Mouse (Mus musculus) left cerebral cortex, postnatal 4 days (tissue): ENCODE data around the gene Fcrlb. TPM values are rescaled to one million over a fixed set of nuclear protein-coding genes. Genes with fewer than 3 reads are reported as not detected.
A peak's percentile ranks its signal among the peaks of the same experiment; 100 is the strongest.

Experiments used
- DNase-seq: peaks from one replicate; pipeline ENCODE4 v3.0.0-alpha.2; 2022
- intact Hi-C: fragments of 180-260 bp; cut with DNase I; formaldehyde crosslinking; loops from one replicate; pipeline ENCODE4 v1.15.1; 2025
- total RNA-seq, 2 experiments: library from RNA; stranded (reverse); gene quantifications; 2 replicates each; pipeline ENCODE4 v1.2.3; 2021

Fcrlb gene
- total RNA-seq, 2 experiments from 2014 or later = not detected

GRCm38 (mm10) chr1:170871961-170872360, 40.8 kb downstream of the Fcrlb start:
- intact Hi-C loops = no loop called here
- no peak for DNase-seq

GRCm38 (mm10) chr1:170871402-170871801, 41.3 kb downstream of the Fcrlb start:
- intact Hi-C loops = no loop called here
- DNase-seq = no peak

- no peak for DNase-seq
- intact Hi-C loops = no loop called here
These were observed 43.8 kb downstream of the Fcrlb start for GRCm38 (mm10) chr1:170868905-170869283.

- intact Hi-C loops = no loop called here
- DNase-seq = peak; percentile 51
These were observed 44.4 kb downstream of the Fcrlb start for GRCm38 (mm10) chr1:170868107-170868904.

GRCm38 (mm10) chr1:170867691-170868105, 45.0 kb downstream of the Fcrlb start, which contains the start of gene Atf6:
Gene Atf6 (minus strand): TSS chr1:170867771.
- DNase-seq = peak; percentile 94
- intact Hi-C loops = no loop called here

GRCm38 (mm10) chr1:170866992-170867690, 45.6 kb downstream of the Fcrlb start:
- no peak for DNase-seq
- intact Hi-C loops = no loop called here

GRCm38 (mm10) chr1:170865406-170865805, 47.3 kb downstream of the Fcrlb start:
- intact Hi-C loops = no loop called here
- no peak for DNase-seq

GRCm38 (mm10) chr1:170864754-170865153, 48.0 kb downstream of the Fcrlb start:
- no peak for DNase-seq
- intact Hi-C loops = no loop called here

- intact Hi-C loops = no loop called here
- no peak for DNase-seq
These were observed 48.5 kb downstream of the Fcrlb start for GRCm38 (mm10) chr1:170864234-170864633.

GRCm38 (mm10) chr1:170863033-170863432, 49.7 kb downstream of the Fcrlb start:
- intact Hi-C loops = no loop called here
- no peak for DNase-seq

- intact Hi-C loops = no loop called here
- no peak for DNase-seq
These were observed 50.4 kb downstream of the Fcrlb start for GRCm38 (mm10) chr1:170862435-170862717.

- DNase-seq = no peak
- intact Hi-C loops = no loop called here
These were observed 50.9 kb downstream of the Fcrlb start for GRCm38 (mm10) chr1:170861671-170862434.

- intact Hi-C loops = no loop called here
- no peak for DNase-seq
These were observed 53.9 kb downstream of the Fcrlb start for GRCm38 (mm10) chr1:170858872-170859271.

GRCm38 (mm10) chr1:170857369-170857768, 55.4 kb downstream of the Fcrlb start:
- intact Hi-C loops = no loop called here
- no peak for DNase-seq

Other genes starting within 250 kb of the Fcrlb start
- gene Atf6, start 45.2 kb downstream of the Fcrlb start, total RNA-seq = 10 to 100 TPM; 14.1 to 14.8 TPM
- 1 to 10 TPM in 1 of 2 experiments, not detected in 1; 1.3 TPM for gene Gm26620, start 27.9 kb downstream of the Fcrlb start, total RNA-seq
- 10 to 100 TPM; 24.4 to 24.8 TPM for gene Dusp12, start 27.4 kb downstream of the Fcrlb start, total RNA-seq
- not detected for gene Fcrla, start 14.6 kb upstream of the Fcrlb start, total RNA-seq
- gene Fcgr2b, start 63.6 kb upstream of the Fcrlb start, total RNA-seq = 1 to 10 TPM; 2.3 to 2.6 TPM
- gene Fcgr4, start 106.0 kb upstream of the Fcrlb start, total RNA-seq = not detected
- 1 to 10 TPM; 6.7 to 7.0 TPM for gene Fcgr3, start 152.0 kb upstream of the Fcrlb start, total RNA-seq
- 1 to 10 TPM in 1 of 2 experiments, under 1 TPM in 1; 0.91 to 1.6 TPM for gene Cfap126, start 201.0 kb upstream of the Fcrlb start, total RNA-seq
- 100 to 1,000 TPM; 200 to 212 TPM for gene Sdhc, start 237.7 kb upstream of the Fcrlb start, total RNA-seq
- not detected for gene Mpz, start 237.8 kb upstream of the Fcrlb start, total RNA-seq